8 mouse cellular contexts compared by ENCODE assay signal in genomic region chr12:45013246-45013756, GRCm38 (mm10).
DNase-seq lines count a peak whose midpoint lies in the region; ATAC-seq and TF ChIP-seq lines count a peak whose summit lies in the region.

No protein-coding gene starts in this region.

- no peak overlapping the region for H3K27ac ChIP-seq in kidney, adult 2 months (ENCODE audit: insufficient read depth, low read depth, low read length)
- H3K27ac ChIP-seq in hindbrain, postnatal 0 days, result peak overlapping the region; percentile 49
- H3K27ac ChIP-seq in lung, embryonic 15.5 days, result peak overlapping the region; percentile 77
- no peak overlapping the region for H3K27ac ChIP-seq in stomach, postnatal 0 days (replicated peaks)
- H3K27ac ChIP-seq in liver, embryonic 11.5 days (ENCODE audit: low read depth, low read length), result no peak overlapping the region

- no peaks in the 10 kb centered on the region for H3K36me3 ChIP-seq in kidney, adult 2 months (ENCODE audit: control insufficient read depth, insufficient read depth, low read length)
- H3K36me3 ChIP-seq in hindbrain, postnatal 0 days (ENCODE audit: insufficient read depth, low read length), result no peaks in the 10 kb centered on the region
- H3K36me3 ChIP-seq in lung, embryonic 15.5 days, result no peaks in the 10 kb centered on the region
- H3K36me3 ChIP-seq in stomach, postnatal 0 days (ENCODE audit: control insufficient read depth, insufficient read depth, low read length), result no peaks in the 10 kb centered on the region
- H3K36me3 ChIP-seq in liver, embryonic 11.5 days (ENCODE audit: control insufficient read depth, insufficient read depth, low read length), result no peaks in the 10 kb centered on the region

- no peak for TF ChIP-seq POLR2A in kidney, adult 2 months (IDR thresholded peaks at IDR 0.05; ENCODE audit: low read depth, low read length)

- no peaks in the 10 kb centered on the region for H3K9me3 ChIP-seq in hindbrain, postnatal 0 days (ENCODE audit: low read length)
- no peaks in the 10 kb centered on the region for H3K9me3 ChIP-seq in lung, embryonic 15.5 days
- H3K9me3 ChIP-seq in stomach, postnatal 0 days (ENCODE audit: control insufficient read depth, low read length), result no peaks in the 10 kb centered on the region
- H3K9me3 ChIP-seq in liver, embryonic 11.5 days (ENCODE audit: control insufficient read depth, low read length), result no peaks in the 10 kb centered on the region

- TF ChIP-seq EP300 in stomach, postnatal 0 days (optimal IDR thresholded peaks at IDR 0.05), result no peak

- H3K4me3 ChIP-seq in kidney, adult 2 months (ENCODE audit: insufficient read depth, low read depth, low read length), result no peak overlapping the region
- H3K4me3 ChIP-seq in hindbrain, postnatal 0 days (ENCODE audit: low read length), result no peak overlapping the region
- no peak overlapping the region for H3K4me3 ChIP-seq in lung, embryonic 15.5 days
- no peak overlapping the region for H3K4me3 ChIP-seq in stomach, postnatal 0 days (ENCODE audit: low read depth, low read length)
- H3K4me3 ChIP-seq in liver, embryonic 11.5 days (ENCODE audit: low read depth, low read length), result no peak overlapping the region

- no peak overlapping the region for H3K9ac ChIP-seq in hindbrain, postnatal 0 days (replicated peaks; ENCODE audit: low read length)
- H3K9ac ChIP-seq in lung, embryonic 15.5 days, result no peak overlapping the region
- no peak overlapping the region for H3K9ac ChIP-seq in stomach, postnatal 0 days (ENCODE audit: low read length)
- no peak overlapping the region for H3K9ac ChIP-seq in liver, embryonic 11.5 days (ENCODE audit: low read depth, low read length)

- 0 out of 2 replicates have a peak overlapping the region, but pooled peaks have one; percentile 5 for H3K4me2 ChIP-seq in hindbrain, postnatal 0 days (ENCODE audit: low read depth, low read length)
- H3K4me2 ChIP-seq in lung, embryonic 15.5 days, result 0 out of 2 replicates have a peak overlapping the region, but pooled peaks have one; percentile 18
- H3K4me2 ChIP-seq in stomach, postnatal 0 days (replicated peaks; ENCODE audit: low read depth), result no peak overlapping the region
- H3K4me2 ChIP-seq in liver, embryonic 11.5 days, result no peak overlapping the region

- peaks cover 3% of the 10 kb centered on the region; the same call in 1 of the 2 replicates for H3K4me1 ChIP-seq in kidney, adult 2 months (ENCODE audit: control insufficient read depth, insufficient read depth, low read length)
- H3K4me1 ChIP-seq in hindbrain, postnatal 0 days (ENCODE audit: insufficient read depth, low read length), result no peaks in the 10 kb centered on the region
- peaks cover 15% of the 10 kb centered on the region for H3K4me1 ChIP-seq in lung, embryonic 15.5 days
- peaks cover 3% of the 10 kb centered on the region; the same call in 1 of the 2 replicates for H3K4me1 ChIP-seq in stomach, postnatal 0 days (replicated peaks; ENCODE audit: control insufficient read depth, insufficient read depth)
- no peaks in the 10 kb centered on the region for H3K4me1 ChIP-seq in liver, embryonic 11.5 days (replicated peaks; ENCODE audit: control insufficient read depth, insufficient read depth, low read length)

- no peak for TF ChIP-seq CTCF in kidney, adult 2 months (conservative IDR thresholded peaks at IDR 0.05; ENCODE audit: insufficient read depth, insufficient read length, low read depth, low read length)
- TF ChIP-seq CTCF in hindbrain, postnatal 0 days (IDR thresholded peaks at IDR 0.05; ENCODE audit: low read depth), result no peak
- TF ChIP-seq CTCF in stomach, postnatal 0 days (IDR thresholded peaks at IDR 0.05; ENCODE audit: low read depth), result no peak

- no peaks in the 10 kb centered on the region for H3K27me3 ChIP-seq in kidney, adult 2 months (replicated peaks; ENCODE audit: control insufficient read depth, insufficient read depth, low read length)
- H3K27me3 ChIP-seq in hindbrain, postnatal 0 days (ENCODE audit: insufficient read depth, low read length), result no peaks in the 10 kb centered on the region
- no peaks in the 10 kb centered on the region for H3K27me3 ChIP-seq in lung, embryonic 15.5 days
- no peaks in the 10 kb centered on the region for H3K27me3 ChIP-seq in stomach, postnatal 0 days (ENCODE audit: control insufficient read depth, insufficient read depth, low read length)
- no peaks in the 10 kb centered on the region for H3K27me3 ChIP-seq in liver, embryonic 11.5 days (replicated peaks; ENCODE audit: control insufficient read depth, insufficient read depth, low read length)

- WGBS in kidney, adult 2 months, result 66% methylated on average over 5 of the region's 5 CpGs
- 38% methylated on average over 5 of the region's 5 CpGs for WGBS in hindbrain, postnatal 0 days
- 30% methylated on average over 5 of the region's 5 CpGs for WGBS in lung, embryonic 15.5 days
- WGBS in stomach, postnatal 0 days, result 40% methylated on average over 5 of the region's 5 CpGs
- WGBS in liver, embryonic 11.5 days, result 70% methylated on average over 5 of the region's 5 CpGs

- peak; percentile 92 for ATAC-seq in hindbrain, postnatal 0 days
- ATAC-seq in lung, embryonic 15.5 days (ENCODE audit: borderline replicate concordance, extremely low read depth, low FRiP score, low TSS enrichment), result peak; percentile 69; the same call in 1 of the 2 replicates
- ATAC-seq in stomach, postnatal 0 days (ENCODE audit: low FRiP score, low TSS enrichment), result peak; percentile 35; the same call in 1 of the 2 replicates
- ATAC-seq in liver, embryonic 11.5 days (replicated peaks; ENCODE audit: low FRiP score), result no peak

- DNase-seq in kidney, postnatal 14 days, result peak; percentile 30
- DNase-seq in kidney, adult 2 months, result no peak
- DNase-seq in frontal cortex, postnatal 14 days (ENCODE audit: low spot score in 2 of 2), result peak; percentile 64 to 75
- DNase-seq in hindbrain, postnatal 0 days (ENCODE audit: low spot score), result peak; percentile 80
- DNase-seq in stomach, postnatal 0 days (ENCODE audit: low spot score), result no peak
- no peak for DNase-seq in liver
- no peak for DNase-seq in liver, embryonic 11.5 days (ENCODE audit: low spot score)

Comparison
In these comparisons a context has a peak if more than half of its experiments do, and no peak if none do; other contexts are left out.
1. DNase-seq: peak in kidney, postnatal 14 days (single experiment), frontal cortex, postnatal 14 days (2 of 2) and hindbrain, postnatal 0 days (single experiment); none in kidney, adult 2 months (single experiment), stomach, postnatal 0 days (single experiment), liver (single experiment) and liver, embryonic 11.5 days (single experiment).
2. H3K27ac ChIP-seq: peak in hindbrain, postnatal 0 days (single experiment) and lung, embryonic 15.5 days (single experiment); none in kidney, adult 2 months (single experiment), stomach, postnatal 0 days (single experiment) and liver, embryonic 11.5 days (single experiment).
3. H3K4me2 ChIP-seq: peak in hindbrain, postnatal 0 days (single experiment) and lung, embryonic 15.5 days (single experiment); none in stomach, postnatal 0 days (single experiment) and liver, embryonic 11.5 days (single experiment).